Mouse (Mus musculus): ENCODE results near the gene Psmc5. TPM values are rescaled to one million over a fixed set of nuclear protein-coding genes. Genes with fewer than 3 reads are reported as not detected.

Psmc5 gene
- polyA plus RNA-seq, 1 experiment from 2014 or later: 257 TPM

DNA sequence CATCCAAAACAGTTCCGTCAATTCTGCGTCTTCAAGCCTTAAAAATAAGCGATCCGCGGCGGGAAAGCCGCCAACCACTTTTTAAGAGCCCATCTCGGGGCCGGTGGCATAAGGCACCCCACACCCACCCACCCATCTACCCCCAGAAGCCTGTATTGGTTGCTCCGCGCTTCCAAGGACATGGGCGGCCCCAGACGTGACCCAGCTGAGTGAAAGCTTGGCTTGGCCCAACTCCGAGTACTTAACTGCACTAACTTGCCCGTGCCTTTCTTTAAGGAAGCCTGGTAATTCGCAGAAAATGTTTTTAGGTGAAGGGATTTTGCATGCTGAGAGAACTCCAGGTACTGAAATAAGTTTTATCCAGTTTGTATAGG lies 17.3 kb downstream of the Psmc5 start:
- Histone ChIP-seq H3K4me3 (replicated peaks; ENCODE audit: low read length) (peak overlapping the region; percentile 55), H3K4me1 (ENCODE audit: control insufficient read depth, insufficient read depth, low read length) (peaks cover 52% of the 10 kb centered on the region), H3K36me3 (ENCODE audit: control insufficient read depth, insufficient read depth, low read length) (no peaks in the 10 kb centered on the region), H3K9ac (ENCODE audit: low read length) (peak overlapping the region; percentile 81), H3K27ac (ENCODE audit: low read length) (peak overlapping the region; percentile 95), H3K27me3 (ENCODE audit: control insufficient read depth, insufficient read depth, low read length) (no peaks in the 10 kb centered on the region), H3K4me2 (ENCODE audit: low read depth, low read length) (peak overlapping the region; percentile 95), H3K9me3 (replicated peaks; ENCODE audit: control insufficient read depth, low read length) (no peaks in the 10 kb centered on the region)
- no peak for ATAC-seq (ENCODE audit: insufficient read depth, low FRiP score)
- 6% methylated on average over 16 of the region's 16 CpGs for WGBS

DNA sequence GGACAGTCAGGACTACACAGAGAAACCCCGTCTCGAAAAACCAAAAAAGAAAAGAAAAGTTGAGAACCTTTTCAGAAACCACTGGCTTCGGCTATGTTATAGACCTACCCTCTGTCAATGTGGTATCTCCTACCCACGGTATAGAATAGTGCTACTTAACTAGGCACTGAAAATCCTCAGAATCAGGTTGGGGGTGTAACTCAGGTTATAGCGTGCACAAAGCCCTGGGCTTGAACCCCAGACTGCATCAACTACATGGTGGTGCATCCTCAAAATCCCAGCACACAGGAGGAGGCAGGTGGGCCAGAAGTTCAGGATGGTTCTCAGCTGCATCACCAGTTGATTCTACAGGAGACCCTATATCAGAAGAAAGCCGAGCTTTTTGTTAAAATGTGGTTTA lies 17.9 kb downstream of the Psmc5 start:
- 94% methylated on average over 6 of the region's 6 CpGs for WGBS
- H3K27ac ChIP-seq (ENCODE audit: low read length): peak overlapping the region; percentile 95
- H3K9ac ChIP-seq (ENCODE audit: low read length): 0 out of 2 replicates have a peak overlapping the region, but pooled peaks have one; percentile 81
- H3K4me3 ChIP-seq (replicated peaks; ENCODE audit: low read length): no peak overlapping the region
- H3K4me1 ChIP-seq (ENCODE audit: control insufficient read depth, insufficient read depth, low read length): peaks cover 47% of the 10 kb centered on the region
- H3K9me3 ChIP-seq (replicated peaks; ENCODE audit: control insufficient read depth, low read length): no peaks in the 10 kb centered on the region
- H3K4me2 ChIP-seq (ENCODE audit: low read depth, low read length): peak overlapping the region; percentile 95
- ATAC-seq (ENCODE audit: insufficient read depth, low FRiP score): no peak
- no peaks in the 10 kb centered on the region for H3K27me3 ChIP-seq (ENCODE audit: control insufficient read depth, insufficient read depth, low read length)
- H3K36me3 ChIP-seq (ENCODE audit: control insufficient read depth, insufficient read depth, low read length): no peaks in the 10 kb centered on the region

DNA sequence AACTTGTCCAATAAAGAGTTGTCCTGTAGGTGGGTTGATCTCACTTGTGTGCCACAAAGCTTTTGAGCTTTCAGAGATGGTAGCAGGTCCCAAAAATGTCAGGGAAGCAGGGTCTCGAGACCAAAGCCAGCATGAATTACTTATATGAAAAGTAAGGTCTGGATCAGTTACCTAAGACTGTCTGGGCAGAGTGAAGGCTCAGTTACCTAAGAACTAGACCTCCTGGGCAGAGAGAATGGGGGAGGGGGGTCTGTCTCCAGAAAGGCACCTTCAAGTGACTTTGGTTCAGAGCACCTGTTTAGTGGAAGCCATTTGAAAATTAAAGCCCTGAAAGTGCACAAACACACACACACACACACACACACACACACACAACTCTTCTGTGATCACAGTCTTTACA lies 18.4 kb downstream of the Psmc5 start:
- H3K4me3 ChIP-seq (replicated peaks; ENCODE audit: low read length): no peak overlapping the region
- no peak overlapping the region for H3K4me2 ChIP-seq (ENCODE audit: low read depth, low read length)
- H3K9ac ChIP-seq (ENCODE audit: low read length): no peak overlapping the region
- ATAC-seq (ENCODE audit: insufficient read depth, low FRiP score): no peak
- no peaks in the 10 kb centered on the region for H3K27me3 ChIP-seq (ENCODE audit: control insufficient read depth, insufficient read depth, low read length)
- H3K27ac ChIP-seq (ENCODE audit: low read length): peak overlapping the region; percentile 95; the same call in 1 of the 2 replicates
- H3K4me1 ChIP-seq (ENCODE audit: control insufficient read depth, insufficient read depth, low read length): peaks cover 42% of the 10 kb centered on the region
- whole genome bisulfite sequencing: 91% methylated on average over 1 of the region's 1 CpGs
- H3K36me3 ChIP-seq (ENCODE audit: control insufficient read depth, insufficient read depth, low read length): no peaks in the 10 kb centered on the region
- no peaks in the 10 kb centered on the region for H3K9me3 ChIP-seq (replicated peaks; ENCODE audit: control insufficient read depth, low read length)

DNA sequence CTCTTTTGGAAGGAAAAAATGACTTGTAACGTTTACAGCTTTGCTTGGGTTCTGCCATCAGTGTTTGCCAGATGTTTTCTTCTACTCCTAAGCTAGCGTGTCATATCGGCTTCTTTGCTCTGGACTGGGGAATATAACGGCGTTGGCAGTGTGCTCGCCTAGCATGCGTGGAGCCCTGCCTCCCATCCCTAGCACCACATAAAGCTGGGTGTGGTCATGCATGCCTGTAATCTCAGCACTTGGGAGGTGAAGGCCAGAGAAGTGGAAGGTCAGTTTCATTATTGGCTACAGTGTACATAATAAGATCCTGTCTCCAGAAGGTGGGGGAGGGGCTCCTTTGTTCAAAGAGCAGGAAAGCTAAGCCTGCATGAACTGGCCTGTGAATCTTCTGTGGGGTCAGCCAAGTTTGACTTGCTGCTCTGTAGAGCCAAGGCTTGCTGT lies 19.0 kb downstream of the Psmc5 start:
- WGBS: 36% methylated on average over 7 of the region's 7 CpGs
- Histone ChIP-seq H3K4me3 (replicated peaks; ENCODE audit: low read length) (no peak overlapping the region), H3K4me2 (ENCODE audit: low read depth, low read length) (peak overlapping the region; percentile 4; the same call in 1 of the 2 replicates), H3K36me3 (ENCODE audit: control insufficient read depth, insufficient read depth, low read length) (no peaks in the 10 kb centered on the region), H3K27ac (ENCODE audit: low read length) (peak overlapping the region; percentile 95; the same call in 1 of the 2 replicates), H3K4me1 (ENCODE audit: control insufficient read depth, insufficient read depth, low read length) (peaks cover 38% of the 10 kb centered on the region), H3K27me3 (ENCODE audit: control insufficient read depth, insufficient read depth, low read length) (no peaks in the 10 kb centered on the region), H3K9me3 (replicated peaks; ENCODE audit: control insufficient read depth, low read length) (no peaks in the 10 kb centered on the region), H3K9ac (ENCODE audit: low read length) (no peak overlapping the region)
- ATAC-seq (ENCODE audit: insufficient read depth, low FRiP score): no peak

DNA sequence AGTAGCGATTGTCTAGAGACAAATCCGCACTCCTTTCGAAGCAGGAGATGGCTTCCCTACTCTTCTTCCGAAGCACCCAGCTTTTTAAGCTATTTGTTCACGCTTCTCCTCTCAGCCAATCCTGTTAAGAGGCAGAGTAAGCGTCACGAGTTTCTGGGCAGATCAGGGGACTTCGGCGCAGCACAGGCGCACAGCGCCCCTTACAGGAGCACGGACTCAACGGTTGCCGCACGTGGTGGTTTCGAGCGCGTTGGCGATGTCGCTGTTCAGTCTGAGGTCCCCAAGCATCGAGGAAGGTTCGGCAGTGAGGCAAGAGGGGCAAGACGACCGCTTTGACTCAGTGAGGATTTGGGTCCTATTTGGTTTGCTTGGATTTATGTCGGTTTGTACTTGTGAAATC lies 20.5 kb downstream of the Psmc5 start, which contains the start of gene Tcam1:
Tcam1 (plus strand) TSS at position 219 of the 400 bp plus-strand sequence.
- Histone ChIP-seq H3K27me3 (ENCODE audit: control insufficient read depth, insufficient read depth, low read length) (no peaks in the 10 kb centered on the region), H3K9me3 (replicated peaks; ENCODE audit: control insufficient read depth, low read length) (no peaks in the 10 kb centered on the region), H3K9ac (ENCODE audit: low read length) (no peak within 1 kb of the TSS), H3K27ac (ENCODE audit: low read length) (peak within 1 kb of the TSS; percentile 95; the same call in 1 of the 2 replicates), H3K4me2 (ENCODE audit: low read depth, low read length) (peak within 1 kb of the TSS; percentile 51), H3K4me3 (replicated peaks; ENCODE audit: low read length) (peak within 1 kb of the TSS; percentile 25), H3K36me3 (ENCODE audit: control insufficient read depth, insufficient read depth, low read length) (no peaks in the 10 kb centered on the region), H3K4me1 (ENCODE audit: control insufficient read depth, insufficient read depth, low read length) (peaks cover 26% of the 10 kb centered on the region)
- ATAC-seq (ENCODE audit: insufficient read depth, low FRiP score): peak; percentile 51
- WGBS: 4% methylated on average over 25 of the region's 25 CpGs

DNA sequence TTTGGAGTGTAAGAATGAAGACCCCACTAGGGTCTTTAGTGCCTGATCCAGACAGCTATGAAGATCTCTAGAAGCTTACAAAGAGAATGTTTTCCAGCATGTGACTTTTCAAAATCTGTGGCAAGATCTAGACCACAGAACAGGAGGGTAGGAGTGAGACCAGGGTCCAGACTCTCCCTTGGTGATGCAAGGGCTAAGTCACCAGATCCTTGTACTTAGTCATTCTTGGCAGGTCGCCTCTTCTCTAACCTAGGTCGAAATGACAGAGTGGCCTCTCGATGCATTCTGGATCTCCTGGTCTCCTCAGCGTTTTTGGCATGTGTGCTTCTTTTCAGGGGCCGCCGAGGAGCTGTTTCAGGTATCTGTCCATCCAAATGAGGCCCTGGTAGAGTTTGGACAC lies 26.5 kb downstream of the Psmc5 start:
- H3K27me3 ChIP-seq (ENCODE audit: control insufficient read depth, insufficient read depth, low read length): no peaks in the 10 kb centered on the region
- 80% methylated on average over 6 of the region's 6 CpGs for WGBS
- H3K27ac ChIP-seq (ENCODE audit: low read length): no peak overlapping the region
- no peak overlapping the region for H3K9ac ChIP-seq (ENCODE audit: low read length)
- ATAC-seq (ENCODE audit: insufficient read depth, low FRiP score): no peak
- no peak overlapping the region for H3K4me3 ChIP-seq (replicated peaks; ENCODE audit: low read length)
- H3K4me1 ChIP-seq (ENCODE audit: control insufficient read depth, insufficient read depth, low read length): peaks cover 6% of the 10 kb centered on the region; the same call in 1 of the 2 replicates
- no peaks in the 10 kb centered on the region for H3K9me3 ChIP-seq (replicated peaks; ENCODE audit: control insufficient read depth, low read length)
- H3K36me3 ChIP-seq (ENCODE audit: control insufficient read depth, insufficient read depth, low read length): no peaks in the 10 kb centered on the region
- H3K4me2 ChIP-seq (ENCODE audit: low read depth, low read length): no peak overlapping the region

DNA sequence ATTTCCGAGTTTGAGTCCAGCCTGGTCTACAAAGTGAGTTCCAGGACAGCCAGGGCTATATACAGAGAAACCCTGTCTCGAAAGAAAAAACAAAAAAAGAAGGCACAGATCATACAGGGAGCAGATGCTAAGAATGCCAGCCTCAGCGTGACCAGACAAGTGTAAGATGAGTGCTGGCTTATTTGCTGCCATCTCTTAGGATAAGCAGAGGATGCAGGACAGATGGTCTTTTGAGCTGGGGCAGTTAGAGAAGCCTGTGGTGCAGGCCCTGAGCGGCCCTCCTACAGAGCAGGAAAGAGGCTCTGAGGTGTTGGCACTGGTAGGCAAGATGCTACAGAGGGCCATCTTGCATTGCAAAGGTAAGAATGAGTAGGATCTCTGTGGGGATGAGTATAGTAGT lies 27.4 kb downstream of the Psmc5 start:
- Histone ChIP-seq H3K9me3 (replicated peaks; ENCODE audit: control insufficient read depth, low read length) (no peaks in the 10 kb centered on the region), H3K27me3 (ENCODE audit: control insufficient read depth, insufficient read depth, low read length) (no peaks in the 10 kb centered on the region), H3K4me2 (ENCODE audit: low read depth, low read length) (no peak overlapping the region), H3K27ac (ENCODE audit: low read length) (no peak overlapping the region), H3K4me1 (ENCODE audit: control insufficient read depth, insufficient read depth, low read length) (peaks cover 8% of the 10 kb centered on the region; the same call in 1 of the 2 replicates), H3K9ac (ENCODE audit: low read length) (no peak overlapping the region), H3K4me3 (replicated peaks; ENCODE audit: low read length) (no peak overlapping the region), H3K36me3 (ENCODE audit: control insufficient read depth, insufficient read depth, low read length) (no peaks in the 10 kb centered on the region)
- WGBS: 85% methylated on average over 4 of the region's 4 CpGs
- ATAC-seq (ENCODE audit: insufficient read depth, low FRiP score): no peak

DNA sequence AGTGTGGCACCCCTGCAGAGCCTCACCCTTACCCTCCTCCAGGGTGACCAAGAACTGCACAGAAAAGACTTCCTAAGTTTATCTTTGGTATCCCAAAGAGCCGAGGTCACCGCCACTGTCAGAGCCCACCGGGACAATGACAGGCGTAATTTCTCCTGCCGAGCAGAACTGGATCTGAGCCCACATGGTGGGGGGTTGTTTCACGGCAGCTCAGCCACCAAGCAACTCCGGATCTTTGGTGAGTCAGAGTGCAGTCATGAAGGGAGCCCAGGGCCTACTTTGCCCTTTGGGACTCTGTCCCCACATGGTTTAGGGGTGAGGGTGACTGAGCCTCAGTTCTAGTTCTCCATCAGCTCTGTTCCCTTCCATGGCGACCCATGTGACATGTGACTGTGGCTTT lies 28.2 kb downstream of the Psmc5 start:
- no peak overlapping the region for H3K27ac ChIP-seq (ENCODE audit: low read length)
- H3K4me2 ChIP-seq (ENCODE audit: low read depth, low read length): no peak overlapping the region
- no peaks in the 10 kb centered on the region for H3K36me3 ChIP-seq (ENCODE audit: control insufficient read depth, insufficient read depth, low read length)
- peaks cover 8% of the 10 kb centered on the region; the same call in 1 of the 2 replicates for H3K4me1 ChIP-seq (ENCODE audit: control insufficient read depth, insufficient read depth, low read length)
- WGBS: 61% methylated on average over 8 of the region's 8 CpGs
- no peak overlapping the region for H3K9ac ChIP-seq (ENCODE audit: low read length)
- H3K9me3 ChIP-seq (replicated peaks; ENCODE audit: control insufficient read depth, low read length): no peaks in the 10 kb centered on the region
- no peak overlapping the region for H3K4me3 ChIP-seq (replicated peaks; ENCODE audit: low read length)
- no peak for ATAC-seq (ENCODE audit: insufficient read depth, low FRiP score)
- no peaks in the 10 kb centered on the region for H3K27me3 ChIP-seq (ENCODE audit: control insufficient read depth, insufficient read depth, low read length)

DNA sequence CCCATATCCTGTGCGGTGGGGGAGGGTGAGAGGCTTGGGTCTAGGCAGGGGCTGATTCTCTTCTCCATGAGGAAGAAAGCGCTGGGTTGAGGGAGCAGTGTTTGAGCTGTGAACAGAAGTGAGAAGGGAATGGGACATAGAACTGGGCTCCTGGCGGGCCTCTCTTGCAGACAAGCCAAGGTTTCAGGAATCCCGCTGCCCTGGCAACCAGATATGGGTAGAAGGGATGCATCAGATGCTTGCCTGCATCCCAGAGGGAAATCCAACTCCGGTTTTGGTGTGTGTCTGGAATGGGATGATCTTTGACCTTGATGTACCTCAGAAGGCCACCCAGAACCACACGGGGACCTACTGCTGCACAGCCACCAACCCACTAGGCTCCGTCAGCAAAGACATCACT lies 30.3 kb downstream of the Psmc5 start:
- Histone ChIP-seq H3K9me3 (replicated peaks; ENCODE audit: control insufficient read depth, low read length) (no peaks in the 10 kb centered on the region), H3K4me3 (replicated peaks; ENCODE audit: low read length) (no peak overlapping the region), H3K36me3 (ENCODE audit: control insufficient read depth, insufficient read depth, low read length) (no peaks in the 10 kb centered on the region), H3K9ac (ENCODE audit: low read length) (no peak overlapping the region), H3K4me2 (ENCODE audit: low read depth, low read length) (no peak overlapping the region), H3K27me3 (ENCODE audit: control insufficient read depth, insufficient read depth, low read length) (no peaks in the 10 kb centered on the region), H3K4me1 (ENCODE audit: control insufficient read depth, insufficient read depth, low read length) (peaks cover 8% of the 10 kb centered on the region; the same call in 1 of the 2 replicates), H3K27ac (ENCODE audit: low read length) (no peak overlapping the region)
- ATAC-seq (ENCODE audit: insufficient read depth, low FRiP score): no peak
- WGBS: 86% methylated on average over 7 of the region's 7 CpGs
